Mouse (Mus musculus): Measurements from ENCODE around the gene Gm49320. TPM values are rescaled to one million over a fixed set of nuclear protein-coding genes. Genes with fewer than 3 reads are reported as not detected.

The Gm49320 gene
- polyA plus RNA-seq, 1 experiment from 2014 or later: 1.8 TPM

DNA sequence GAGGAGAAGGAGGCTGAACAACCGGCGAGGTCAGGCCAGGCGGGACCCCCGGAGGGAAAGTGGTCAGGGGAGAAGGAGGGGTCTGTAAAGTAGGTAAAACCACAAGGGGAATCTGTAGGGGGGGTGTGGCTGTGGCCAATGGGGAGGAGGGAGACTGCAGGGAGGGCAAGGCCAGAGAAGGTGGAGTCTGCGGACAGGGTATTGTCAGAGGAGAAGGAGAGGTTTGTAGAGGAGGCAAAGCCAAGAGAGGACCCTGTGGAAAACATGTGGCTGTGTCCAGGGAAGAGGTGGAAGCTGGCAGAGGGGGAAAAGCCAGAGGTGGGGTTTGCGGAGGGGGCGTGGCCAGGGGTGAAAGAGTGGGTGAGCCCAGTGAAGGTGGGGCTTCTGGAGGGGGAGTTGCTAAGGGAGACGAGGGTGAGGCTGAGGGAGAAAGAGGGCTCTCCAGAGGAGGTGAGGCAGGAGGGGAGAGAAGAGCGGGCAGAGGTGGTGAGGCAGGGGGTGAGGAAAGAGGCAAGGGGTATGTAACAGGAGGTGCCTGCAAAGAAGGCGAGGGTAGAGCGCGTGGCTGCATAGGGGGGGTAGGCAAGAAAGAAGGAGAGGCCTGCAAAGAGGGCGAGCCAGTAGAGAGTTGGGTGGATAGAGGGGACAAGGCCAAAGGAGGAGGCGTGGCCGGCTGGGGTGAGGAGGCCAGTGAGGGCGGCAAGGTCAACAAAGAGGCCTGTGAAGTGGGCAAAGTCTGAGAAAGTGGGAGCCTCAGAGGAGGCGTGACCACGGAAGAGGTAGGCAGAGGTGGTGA, 25.3 kb upstream of the Gm49320 start:
- H3K27me3 ChIP-seq (replicated peaks): no peaks in the 10 kb centered on the region
- peak overlapping the region; percentile 47 for H3K9ac ChIP-seq
- peak overlapping the region; percentile 55 for H3K27ac ChIP-seq
- peak; percentile 10 for ATAC-seq (replicated peaks)
- WGBS: 6% methylated on average over 18 of the region's 18 CpGs
- H3K36me3 ChIP-seq (replicated peaks): peaks cover 18% of the 10 kb centered on the region
- H3K4me2 ChIP-seq: peak overlapping the region; percentile 91
- no peaks in the 10 kb centered on the region for H3K9me3 ChIP-seq
- peaks cover 48% of the 10 kb centered on the region for H3K4me1 ChIP-seq
- peak overlapping the region; percentile 48 for H3K4me3 ChIP-seq

DNA sequence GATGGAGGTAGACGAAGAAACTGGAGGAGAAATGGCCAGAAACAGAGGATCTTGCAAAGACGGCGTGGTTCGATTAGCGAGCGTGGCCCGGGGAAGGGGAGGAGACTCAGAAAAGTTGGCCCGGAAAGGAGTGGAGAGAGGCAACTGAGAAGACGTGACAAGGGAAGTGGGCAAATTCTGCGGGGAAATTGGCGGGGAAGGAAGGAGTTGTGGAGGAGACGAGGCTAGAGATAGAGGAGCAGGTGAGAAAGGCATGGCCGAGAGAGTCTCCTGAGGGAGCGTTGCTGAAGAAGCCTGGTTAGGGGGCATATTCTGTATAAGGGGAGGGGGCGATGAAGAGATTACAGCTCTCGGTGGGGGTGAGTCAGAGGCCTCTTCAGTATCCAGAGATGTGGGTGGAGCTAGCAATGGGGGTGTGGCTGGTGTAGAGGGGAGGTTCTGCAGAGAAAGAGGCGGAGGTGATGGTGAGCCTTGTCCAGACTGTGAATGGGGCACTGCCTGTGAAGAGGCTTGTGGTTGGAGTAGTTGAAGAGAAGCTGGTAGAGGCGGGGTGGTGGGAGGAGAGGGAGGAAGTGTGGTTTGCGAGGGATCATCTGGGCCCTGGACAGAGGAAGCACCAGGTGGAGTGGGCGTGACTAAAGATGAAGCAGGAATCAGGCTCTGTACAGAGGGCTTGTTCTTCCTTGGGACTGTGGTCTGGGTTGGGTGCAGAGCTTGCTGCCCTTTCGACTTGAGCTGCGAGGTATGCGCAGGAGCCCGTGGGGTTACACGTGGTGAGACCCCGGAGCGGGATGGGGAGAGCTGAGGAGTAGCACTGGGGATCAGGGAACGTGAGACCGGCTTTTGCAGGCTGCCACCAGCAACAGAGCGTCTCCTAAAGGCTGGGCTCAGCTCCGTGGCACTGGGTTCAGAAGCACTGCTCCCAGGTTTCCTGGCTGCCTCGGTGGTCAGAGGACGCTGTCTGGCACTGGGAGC, 24.4 kb upstream of the Gm49320 start:
- H3K9me3 ChIP-seq: no peaks in the 10 kb centered on the region
- H3K36me3 ChIP-seq (replicated peaks): peaks cover 14% of the 10 kb centered on the region
- 14% methylated on average over 33 of the region's 33 CpGs for WGBS
- peak overlapping the region; percentile 91 for H3K4me2 ChIP-seq
- peaks cover 48% of the 10 kb centered on the region for H3K4me1 ChIP-seq
- no peaks in the 10 kb centered on the region for H3K27me3 ChIP-seq (replicated peaks)
- peak overlapping the region; percentile 55 for H3K27ac ChIP-seq
- no peak for ATAC-seq (replicated peaks)
- peak overlapping the region; percentile 47 for H3K9ac ChIP-seq
- H3K4me3 ChIP-seq: peak overlapping the region; percentile 48

DNA sequence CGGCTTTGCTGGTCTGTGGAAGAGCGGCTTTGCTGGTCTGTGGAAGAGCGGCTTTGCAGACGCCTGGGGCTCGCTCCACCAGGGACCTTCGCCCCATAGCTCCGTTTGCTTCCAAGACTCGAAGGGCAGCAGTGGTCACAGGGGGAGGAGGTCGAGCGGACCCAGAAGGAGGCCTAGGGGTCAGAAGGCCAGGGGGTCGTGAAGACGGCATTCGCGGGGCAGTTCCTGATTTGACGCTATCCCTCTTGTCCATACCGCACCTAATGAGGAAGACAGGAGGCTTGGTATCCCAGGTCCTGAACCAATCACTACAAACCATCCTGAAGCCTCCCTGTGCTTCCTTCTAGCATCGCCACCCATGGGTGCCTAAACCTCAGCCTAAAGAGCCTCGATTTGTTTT, 22.4 kb upstream of the Gm49320 start:
- Histone ChIP-seq H3K36me3 (replicated peaks) (no peaks in the 10 kb centered on the region), H3K4me3 (peak overlapping the region; percentile 58), H3K4me1 (peaks cover 40% of the 10 kb centered on the region), H3K4me2 (peak overlapping the region; percentile 91), H3K9ac (peak overlapping the region; percentile 81), H3K9me3 (no peaks in the 10 kb centered on the region), H3K27me3 (replicated peaks) (no peaks in the 10 kb centered on the region), H3K27ac (peak overlapping the region; percentile 94)
- 3% methylated on average over 18 of the region's 18 CpGs for WGBS
- peak; percentile 9 for ATAC-seq (replicated peaks)

DNA sequence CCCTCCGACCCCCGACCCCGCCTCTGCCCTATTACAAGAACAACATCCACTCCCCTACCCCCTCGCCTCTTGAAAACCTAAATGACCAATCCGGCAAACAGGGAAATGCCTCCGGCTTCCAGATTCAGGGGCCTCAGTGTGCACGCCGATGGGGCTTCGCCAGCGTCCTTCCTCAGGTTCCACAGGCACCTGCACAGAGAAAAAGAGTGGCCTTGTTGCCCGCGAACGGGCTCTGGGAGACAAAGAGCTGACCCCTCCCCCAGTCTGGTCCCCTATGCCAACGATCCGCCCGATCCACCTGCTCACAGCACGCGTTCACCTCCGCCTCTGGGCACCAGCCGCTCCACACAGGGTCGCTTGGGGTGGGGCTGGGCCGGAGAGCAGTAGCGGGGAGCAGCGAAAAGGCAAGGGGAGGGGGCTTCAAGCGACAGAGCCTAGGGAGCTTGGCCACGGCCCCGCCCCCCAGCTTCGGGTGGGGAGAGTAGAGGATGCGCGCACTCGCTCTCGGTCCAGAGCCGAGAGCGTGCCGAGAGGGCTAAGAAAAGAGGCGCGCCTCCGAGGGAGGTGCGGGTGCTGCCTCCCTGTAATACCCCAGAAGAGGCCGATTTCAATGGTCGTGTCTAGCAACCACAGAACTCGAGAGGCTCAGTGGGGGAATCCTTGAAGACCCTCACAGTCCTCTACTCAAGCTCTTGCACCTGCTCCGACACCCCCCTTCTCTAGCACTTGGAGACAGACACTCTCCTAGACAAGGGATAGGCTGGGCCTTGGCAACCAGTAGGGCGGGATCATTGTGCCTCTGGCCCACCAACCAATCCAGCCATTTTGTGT, 21.7 kb upstream of the Gm49320 start, which contains the start of gene Prr36:
TSS of gene Prr36 (minus strand) at position 669 of the 831 bp plus-strand sequence.
- peak; percentile 93 for ATAC-seq (replicated peaks)
- Histone ChIP-seq H3K9me3 (no peaks in the 10 kb centered on the region), H3K27me3 (replicated peaks) (no peaks in the 10 kb centered on the region), H3K4me3 (peak within 1 kb of the TSS; percentile 58), H3K9ac (peak within 1 kb of the TSS; percentile 81), H3K36me3 (replicated peaks) (no peaks in the 10 kb centered on the region), H3K4me2 (peak within 1 kb of the TSS; percentile 91), H3K4me1 (peaks cover 35% of the 10 kb centered on the region), H3K27ac (peak within 1 kb of the TSS; percentile 94)
- WGBS: 1% methylated on average over 44 of the region's 44 CpGs

DNA sequence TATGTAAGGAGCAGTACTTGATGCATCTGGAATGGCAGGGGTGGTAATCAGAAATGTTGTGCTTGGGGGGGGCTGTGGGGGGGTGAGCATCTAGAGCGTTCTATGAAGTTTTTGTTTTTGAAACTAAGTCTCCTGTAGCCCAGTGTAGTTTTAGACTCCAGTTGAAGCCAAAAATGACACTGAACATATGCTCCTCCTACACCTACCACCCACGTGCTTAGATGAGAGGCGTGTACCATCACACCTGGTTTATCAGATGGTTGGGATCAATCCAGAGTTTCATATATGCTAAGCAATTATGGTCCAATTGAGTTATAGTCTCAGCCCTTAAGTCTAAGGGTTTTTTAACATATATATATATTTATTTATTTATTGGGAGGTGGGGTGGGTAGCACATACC, 19.0 kb upstream of the Gm49320 start:
- H3K27ac ChIP-seq: no peak overlapping the region

DNA sequence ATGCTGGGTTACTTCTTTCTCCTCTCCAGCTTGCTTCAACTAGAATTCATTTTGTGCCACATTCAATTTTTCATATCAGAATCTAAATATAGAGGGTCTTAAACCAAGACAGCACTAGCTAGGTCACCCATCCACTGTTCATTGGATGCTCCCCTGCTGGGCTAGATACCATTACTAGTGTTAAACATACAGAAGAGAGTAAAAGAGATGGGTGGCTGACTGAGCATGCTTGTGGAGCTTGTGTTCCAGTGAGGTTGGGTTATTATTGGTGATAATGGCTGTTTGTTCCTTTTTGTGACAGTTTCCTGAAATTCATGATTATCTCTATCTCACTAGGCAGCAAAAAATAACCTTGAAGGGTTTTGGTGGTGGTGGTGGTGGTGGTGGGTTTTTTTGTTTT, 16.6 kb upstream of the Gm49320 start:
- Histone ChIP-seq H3K27me3 (replicated peaks) (no peaks in the 10 kb centered on the region), H3K36me3 (replicated peaks) (no peaks in the 10 kb centered on the region), H3K27ac (no peak overlapping the region), H3K9me3 (no peaks in the 10 kb centered on the region), H3K4me1 (no peaks in the 10 kb centered on the region; the same call in 1 of the 2 replicates), H3K9ac (no peak overlapping the region), H3K4me3 (no peak overlapping the region), H3K4me2 (no peak overlapping the region)
- no peak for ATAC-seq (replicated peaks)

More for the DNA sequence above, 19.0 kb upstream of the Gm49320 start:
- Histone ChIP-seq H3K9ac (no peak overlapping the region), H3K4me3 (no peak overlapping the region), H3K36me3 (replicated peaks) (no peaks in the 10 kb centered on the region), H3K4me1 (peaks cover 15% of the 10 kb centered on the region), H3K9me3 (no peaks in the 10 kb centered on the region), H3K27me3 (replicated peaks) (no peaks in the 10 kb centered on the region), H3K4me2 (no peak overlapping the region)
- 87% methylated on average over 3 of the region's 3 CpGs for WGBS
- ATAC-seq (replicated peaks): no peak

DNA sequence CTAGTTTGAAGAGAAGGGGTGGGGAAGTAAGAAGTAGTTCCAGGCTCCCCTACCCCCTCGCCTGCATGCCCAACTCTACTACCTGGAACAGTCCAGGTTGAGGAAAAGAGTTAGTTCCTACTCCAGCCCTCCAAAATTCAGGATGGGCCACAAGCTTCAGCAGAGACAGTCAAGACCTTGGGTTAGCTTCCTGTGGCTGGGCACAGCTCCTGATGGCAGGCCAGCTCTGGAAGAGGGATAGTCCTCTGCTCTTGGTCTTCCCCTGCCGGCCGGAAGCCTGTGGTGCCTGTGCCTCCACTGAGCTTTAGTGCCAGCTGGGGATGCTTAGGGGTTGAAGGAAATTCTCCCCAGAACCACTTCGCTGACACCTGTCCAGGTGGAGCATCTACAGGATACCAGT, 12.3 kb upstream of the Gm49320 start:
- ATAC-seq (replicated peaks): no peak
- Histone ChIP-seq H3K9ac (no peak overlapping the region), H3K27ac (no peak overlapping the region)

DNA sequence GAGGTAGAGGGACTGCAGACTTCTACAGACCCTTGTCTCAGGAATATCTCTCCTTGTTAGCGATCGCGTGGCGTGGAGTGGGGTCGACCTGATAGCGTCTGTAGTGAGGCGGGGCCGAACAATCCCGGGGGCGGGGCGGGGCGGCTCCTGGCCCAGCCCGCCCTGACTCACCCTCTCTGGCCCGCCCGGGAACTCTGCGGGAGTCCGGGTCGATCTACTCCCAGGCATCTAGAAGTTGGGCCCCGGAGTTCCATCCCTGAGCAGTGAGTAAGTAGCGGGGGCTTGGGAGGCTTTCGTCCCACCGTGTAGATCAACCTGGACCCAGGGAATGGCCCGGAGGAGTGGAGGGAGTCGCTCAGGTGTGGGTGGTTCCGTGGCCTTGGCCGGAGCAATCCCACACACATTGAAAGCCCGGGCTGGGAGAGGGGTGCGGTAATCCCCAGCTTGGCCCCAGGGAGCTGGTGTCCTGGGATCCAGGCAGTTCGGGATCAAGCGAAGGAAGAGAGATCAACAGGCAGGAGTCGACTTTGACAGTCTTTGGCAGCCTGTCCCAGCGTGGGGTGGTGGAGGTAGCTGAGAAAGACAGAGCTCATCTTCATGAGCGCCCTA, 11.8 kb upstream of the Gm49320 start, which contains the start of gene Lrrc8e:
TSS of gene Lrrc8e (plus strand) at position 89 of the 609 bp plus-strand sequence.
- Histone ChIP-seq H3K36me3 (replicated peaks) (no peaks in the 10 kb centered on the region), H3K9ac (no peak within 1 kb of the TSS), H3K27ac (no peak within 1 kb of the TSS), H3K4me2 (peak within 1 kb of the TSS; percentile 25), H3K27me3 (replicated peaks) (peaks cover 7% of the 10 kb centered on the region), H3K4me3 (no peak within 1 kb of the TSS), H3K4me1 (no peaks in the 10 kb centered on the region; the same call in 1 of the 2 replicates), H3K9me3 (no peaks in the 10 kb centered on the region)
- 2% methylated on average over 33 of the region's 33 CpGs for WGBS
- no peak for ATAC-seq (replicated peaks)

More for the DNA sequence above, 12.3 kb upstream of the Gm49320 start:
- H3K27me3 ChIP-seq (replicated peaks): peaks cover 7% of the 10 kb centered on the region
- no peaks in the 10 kb centered on the region for H3K9me3 ChIP-seq
- 35% methylated on average over 4 of the region's 4 CpGs for WGBS
- H3K4me1 ChIP-seq: no peaks in the 10 kb centered on the region; the same call in 1 of the 2 replicates
- H3K36me3 ChIP-seq (replicated peaks): no peaks in the 10 kb centered on the region
- peak overlapping the region; percentile 25; the same call in 1 of the 2 replicates for H3K4me2 ChIP-seq
- no peak overlapping the region for H3K4me3 ChIP-seq

DNA sequence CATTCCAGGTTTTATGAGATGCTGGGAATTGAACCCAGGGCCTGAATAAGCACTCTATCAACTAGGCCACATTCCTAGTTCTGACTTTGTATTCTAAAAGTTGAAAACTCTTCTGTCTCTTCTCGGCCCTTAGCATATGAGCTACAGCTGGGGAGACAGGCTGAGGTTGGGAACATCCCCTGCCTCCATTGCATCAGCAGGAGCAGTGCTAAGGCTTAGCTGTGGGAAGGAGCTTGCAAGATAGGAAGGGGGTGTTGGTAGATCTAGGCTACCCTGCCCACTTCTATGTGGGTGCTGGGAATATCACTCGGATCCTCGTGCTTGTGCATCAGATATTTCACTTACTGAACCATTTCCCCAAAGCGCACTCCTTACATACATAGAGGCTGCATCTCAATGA, 10.7 kb upstream of the Gm49320 start:
- no peak for ATAC-seq (replicated peaks)

DNA sequence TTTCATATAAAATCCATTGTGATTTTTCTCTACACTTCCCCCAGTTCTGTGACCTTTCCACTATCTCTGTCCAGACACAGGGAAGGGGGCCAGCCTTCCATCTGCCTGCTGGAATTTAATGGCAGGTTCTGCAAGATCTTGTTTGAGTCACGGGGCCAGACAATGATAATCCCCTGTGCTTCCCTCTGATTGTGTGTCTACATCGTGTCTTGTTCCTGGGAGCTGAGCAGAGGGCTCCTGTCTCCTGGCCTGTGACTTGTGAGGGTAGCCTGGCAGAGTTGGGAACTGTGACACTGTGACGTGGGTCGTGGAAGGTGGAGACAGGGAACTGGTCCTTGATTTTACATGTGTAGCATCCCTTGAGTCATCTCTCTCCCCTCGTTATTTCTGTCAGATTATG, 8.9 kb upstream of the Gm49320 start:
- ATAC-seq (replicated peaks): no peak
- WGBS: 64% methylated on average over 5 of the region's 5 CpGs
- no peaks in the 10 kb centered on the region; the same call in 1 of the 2 replicates for H3K4me1 ChIP-seq
- no peak overlapping the region for H3K9ac ChIP-seq
- no peak overlapping the region for H3K27ac ChIP-seq
- no peaks in the 10 kb centered on the region for H3K36me3 ChIP-seq (replicated peaks)
- H3K9me3 ChIP-seq: no peaks in the 10 kb centered on the region
- no peak overlapping the region for H3K4me3 ChIP-seq
- peaks cover 7% of the 10 kb centered on the region for H3K27me3 ChIP-seq (replicated peaks)
- H3K4me2 ChIP-seq: no peak overlapping the region

More for the DNA sequence above, 10.7 kb upstream of the Gm49320 start:
- H3K4me3 ChIP-seq: no peak overlapping the region
- H3K9ac ChIP-seq: no peak overlapping the region
- H3K27ac ChIP-seq: no peak overlapping the region
- peaks cover 7% of the 10 kb centered on the region for H3K27me3 ChIP-seq (replicated peaks)
- H3K9me3 ChIP-seq: no peaks in the 10 kb centered on the region
- H3K4me2 ChIP-seq: no peak overlapping the region
- 91% methylated on average over 4 of the region's 4 CpGs for WGBS
- no peaks in the 10 kb centered on the region; the same call in 1 of the 2 replicates for H3K4me1 ChIP-seq
- no peaks in the 10 kb centered on the region for H3K36me3 ChIP-seq (replicated peaks)

All from midbrain, embryonic 15.5 days (tissue).